Mouse (Mus musculus) brain, embryonic 18.5 days (tissue): ENCODE data around the gene Pcbp1.
"Not testable (repeated sequence)": the region's sequence is repeated elsewhere in the genome, so short reads cannot be mapped to it uniquely, and the experiment has no call there.

Source experiments
- DNase-seq: peaks from one replicate; pipeline ENCODE4 v3.0.0-alpha.2; 2012; ENCODE audit warnings: low read depth, low spot score

The Pcbp1 gene

GRCm38 (mm10) chr6:86494767-86495166 lies 31.4 kb downstream of the Pcbp1 start:
- no peak for DNase-seq

- no peak for DNase-seq
These were observed 32.5 kb downstream of the Pcbp1 start for GRCm38 (mm10) chr6:86493469-86494263.

DNA sequence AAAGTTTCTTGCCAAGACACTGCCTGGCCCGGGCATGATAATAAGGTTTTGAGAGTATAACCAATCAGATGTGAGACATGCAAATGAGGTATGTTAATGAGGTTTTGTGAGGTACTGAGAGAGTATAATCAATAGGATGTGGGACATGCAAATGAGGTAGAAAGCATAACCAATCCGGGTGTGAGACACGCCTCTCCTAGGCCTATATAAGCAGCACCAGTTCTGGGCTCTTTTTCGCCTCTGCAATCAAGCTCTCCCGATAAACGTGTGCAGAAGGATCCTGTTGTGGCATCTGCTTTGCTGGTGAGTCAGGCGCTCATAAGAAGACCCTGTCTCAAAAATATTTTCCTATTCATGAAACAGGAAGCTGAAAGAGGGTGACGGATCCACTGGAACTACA lies 35.7 kb downstream of the Pcbp1 start:
- DNase-seq = not testable (repeated sequence)

- DNase-seq = no peak
These were observed 36.2 kb downstream of the Pcbp1 start for GRCm38 (mm10) chr6:86489945-86490344.

DNA sequence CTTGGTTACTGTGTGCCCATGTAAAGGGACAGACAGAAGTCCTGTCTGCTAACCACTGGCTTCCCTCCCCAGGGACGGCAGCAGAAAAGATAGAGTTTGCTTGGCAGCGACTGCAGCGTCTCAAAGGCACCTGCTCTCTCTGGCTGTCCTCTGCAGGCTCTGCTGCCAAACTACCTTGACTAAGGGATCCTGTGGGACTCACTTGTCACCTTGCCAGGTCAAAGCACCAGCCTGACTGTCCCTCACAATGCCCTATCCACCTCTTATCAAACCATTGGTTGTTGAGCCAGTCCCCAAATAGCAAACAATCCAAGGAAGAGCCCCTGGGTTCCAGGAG lies 38.0 kb downstream of the Pcbp1 start:
- no peak for DNase-seq

- DNase-seq = peak; percentile 59
These were observed 38.6 kb downstream of the Pcbp1 start for GRCm38 (mm10) chr6:86487358-86488148.

DNA sequence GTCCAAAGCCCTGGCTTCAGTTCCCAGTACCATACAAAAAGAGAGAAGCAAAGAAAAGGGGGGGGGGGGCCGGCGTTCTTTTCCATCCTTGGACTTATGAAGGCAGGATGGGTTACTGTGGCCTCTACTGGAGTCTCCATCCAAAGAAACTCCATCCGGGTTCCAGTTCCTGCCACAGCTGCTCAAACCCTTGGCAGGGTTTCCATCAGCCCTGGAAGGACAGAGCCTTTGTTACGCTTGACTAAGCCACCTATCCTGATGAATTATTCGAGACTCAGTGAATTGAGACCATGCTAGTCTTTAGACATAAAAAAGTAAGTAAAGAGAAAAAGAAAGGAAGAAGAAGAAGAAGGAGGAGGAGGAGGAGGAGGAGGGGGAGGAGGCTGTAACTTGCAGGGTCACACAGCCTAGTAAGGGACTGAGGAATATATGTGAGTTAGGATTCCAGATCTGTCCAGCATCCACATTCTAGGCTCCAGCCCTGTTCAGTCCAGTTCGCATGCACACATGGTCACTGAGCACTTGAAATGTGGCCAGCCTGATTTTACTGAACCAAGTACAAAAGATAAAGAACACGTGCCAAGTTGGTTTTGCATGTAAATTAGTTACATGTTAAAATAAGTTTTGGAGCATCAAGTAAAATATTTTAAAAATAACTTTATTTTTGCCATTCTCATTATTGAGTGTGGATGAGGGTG lies 40.0 kb downstream of the Pcbp1 start:
- DNase-seq = no peak

DNA sequence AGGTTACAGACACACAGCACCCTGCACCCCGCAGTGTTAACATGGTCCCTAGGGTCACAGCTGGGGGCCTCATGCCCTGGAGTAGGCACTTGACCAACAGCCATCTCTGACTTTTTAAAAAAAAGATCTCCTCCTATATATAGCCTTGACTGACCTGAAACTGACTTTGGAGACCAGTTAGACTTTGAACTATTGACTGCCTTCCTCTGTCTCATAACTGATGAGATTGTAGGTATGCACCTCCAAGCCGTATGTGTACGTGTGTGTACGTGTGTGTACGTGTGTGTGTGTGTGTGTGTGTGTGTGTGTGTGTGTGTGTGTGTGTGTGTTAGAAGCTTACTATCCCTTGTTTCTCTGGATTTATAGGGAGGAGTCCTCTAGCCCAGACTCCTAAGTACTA lies 44.2 kb downstream of the Pcbp1 start:
- DNase-seq = no peak

DNA sequence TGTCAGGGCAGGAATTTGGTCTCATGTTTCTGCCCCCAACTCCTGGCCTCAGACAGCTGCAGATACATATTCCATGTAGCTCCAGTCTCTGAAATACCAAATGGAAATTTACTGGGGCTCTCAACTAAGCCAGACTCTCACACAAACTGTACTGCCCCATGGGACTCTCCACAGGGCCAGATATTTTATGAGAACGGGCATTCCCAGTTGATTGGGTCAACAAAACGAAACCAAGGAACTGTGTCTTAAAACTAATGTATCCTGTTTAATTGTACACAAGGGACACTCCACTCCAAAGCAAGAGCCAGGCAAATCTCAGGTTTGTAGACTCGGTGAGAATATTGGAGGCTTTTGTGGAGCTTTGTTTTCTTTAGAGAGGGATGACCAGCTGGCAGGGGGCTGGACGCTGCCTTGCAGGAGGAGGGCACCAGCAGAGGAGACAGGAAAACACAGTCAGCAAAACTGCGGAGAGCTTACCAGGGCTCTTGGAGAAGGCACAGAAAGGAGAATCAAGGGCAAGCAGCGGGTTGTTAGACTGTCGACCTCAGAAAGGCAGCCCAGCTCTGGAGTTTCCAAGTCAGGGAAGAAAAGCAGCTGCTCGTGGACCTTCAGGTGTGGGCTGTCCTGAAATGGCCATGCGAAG lies 45.8 kb downstream of the Pcbp1 start:
- DNase-seq = no peak

DNA sequence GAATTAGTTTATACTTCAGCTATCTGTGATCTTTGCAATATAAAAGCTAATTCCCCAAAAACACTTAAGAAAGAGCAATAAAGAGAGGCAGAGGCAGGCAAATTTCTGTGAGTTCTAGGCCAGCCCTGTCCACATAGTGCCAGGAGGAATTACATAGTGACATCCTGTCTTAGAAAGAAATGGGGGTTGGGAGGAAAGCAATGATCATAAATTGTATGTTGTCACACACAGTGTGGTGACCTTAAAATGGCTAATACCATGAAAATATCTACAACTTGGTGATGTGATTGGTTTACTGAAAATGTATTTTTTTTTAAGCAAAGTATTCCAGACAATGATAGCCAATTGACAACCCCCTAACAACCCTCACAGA lies 46.3 kb downstream of the Pcbp1 start:
- no peak for DNase-seq

DNA sequence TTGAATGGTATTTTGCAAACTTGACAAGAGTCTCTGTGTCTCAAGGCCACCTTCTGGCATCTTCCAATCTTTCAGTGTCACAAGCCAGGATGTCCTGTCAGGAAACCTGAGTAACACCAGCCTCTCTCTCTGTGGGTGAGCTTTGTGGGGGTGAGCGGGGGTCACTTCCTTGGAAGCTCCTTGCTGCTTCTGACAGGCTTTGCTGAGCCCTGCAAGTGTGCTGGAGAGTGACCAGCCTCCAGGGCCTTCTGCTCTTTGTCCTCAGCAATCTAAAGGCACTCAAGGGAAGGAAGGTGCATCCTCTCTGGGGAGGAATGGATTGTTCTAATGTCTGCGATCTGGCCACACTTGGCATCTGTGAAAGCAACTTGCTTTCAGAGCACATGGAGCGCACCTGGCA lies 46.8 kb downstream of the Pcbp1 start:
- no peak for DNase-seq

DNA sequence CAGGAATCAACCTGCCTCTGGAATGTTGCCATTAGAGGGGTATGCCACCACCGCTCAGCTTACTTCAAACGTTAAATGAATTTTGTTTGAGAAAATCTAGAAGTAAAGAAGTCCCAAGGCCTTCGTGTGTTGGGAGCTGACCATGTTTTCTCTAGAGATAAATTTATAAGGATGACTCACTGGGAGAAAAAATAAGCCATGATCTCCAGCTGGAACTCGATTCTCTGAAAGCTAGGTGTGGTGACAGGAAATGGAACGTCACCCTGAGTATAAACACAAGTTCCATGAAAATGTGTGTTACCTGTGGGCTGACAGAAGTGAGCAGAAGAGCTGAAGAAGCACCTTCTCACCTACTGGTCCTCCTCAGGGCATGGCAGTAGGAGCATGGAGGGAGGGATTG lies 49.2 kb downstream of the Pcbp1 start:
- no peak for DNase-seq

- no peak for DNase-seq
These were observed 50.5 kb downstream of the Pcbp1 start for GRCm38 (mm10) chr6:86475462-86476167.

DNA sequence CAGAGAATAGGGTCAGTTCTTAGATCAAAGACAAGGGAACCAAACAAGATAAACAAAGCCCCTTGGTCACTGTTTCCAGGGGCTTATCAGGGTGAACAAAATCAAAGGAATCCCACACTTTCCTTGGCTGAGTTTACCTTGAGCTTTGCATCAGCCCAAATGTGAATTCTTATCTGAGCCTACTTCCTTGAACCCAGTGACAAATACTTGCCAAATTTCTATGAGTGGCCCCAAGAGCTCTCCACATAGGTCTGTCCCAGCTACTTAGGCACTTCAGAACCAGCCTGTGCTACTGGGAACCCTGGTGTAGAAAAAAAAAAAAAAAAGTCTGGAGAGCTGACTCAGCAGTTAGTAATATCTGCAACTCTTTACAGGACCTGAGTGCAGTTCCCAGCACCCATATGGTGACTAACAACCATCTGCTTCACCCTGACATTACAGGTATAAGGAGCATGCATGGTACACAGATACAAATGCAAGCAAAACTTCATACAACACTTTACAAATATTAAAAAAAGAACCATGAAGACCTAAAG lies 51.4 kb downstream of the Pcbp1 start:
- DNase-seq = no peak
